Mouse (Mus musculus): ENCODE data around the gene Gripap1.

GRCm38 (mm10) chrX:7744940-7745339, 44.6 kb upstream of the Gripap1 start:
- TF ChIP-seq CTCF (IDR thresholded peaks at IDR 0.05), result no peak
- no peak for TF ChIP-seq EP300 (IDR thresholded peaks at IDR 0.05)

All from lung, postnatal 0 days (tissue).